Mouse (Mus musculus) left cerebral cortex, adult 9 months (tissue): ENCODE results near the gene Pam16.
"Not testable (repeated sequence)": the region's sequence is repeated elsewhere in the genome, so short reads cannot be mapped to it uniquely, and the experiment has no call there.

Source experiments
- DNase-seq, 2 experiments: peaks; one replicate each; pipeline ENCODE4 v3.0.0; 2022; ENCODE audit warnings: low spot score in 2 of 2

Gene Pam16

GRCm38 (mm10) chr16:4592909-4593875 is 31.6 kb downstream of the Pam16 start:
- peak in 1 of 2 experiments; percentile 63 for DNase-seq

GRCm38 (mm10) chr16:4590236-4590635 is 34.6 kb downstream of the Pam16 start:
- DNase-seq = no peak

DNA sequence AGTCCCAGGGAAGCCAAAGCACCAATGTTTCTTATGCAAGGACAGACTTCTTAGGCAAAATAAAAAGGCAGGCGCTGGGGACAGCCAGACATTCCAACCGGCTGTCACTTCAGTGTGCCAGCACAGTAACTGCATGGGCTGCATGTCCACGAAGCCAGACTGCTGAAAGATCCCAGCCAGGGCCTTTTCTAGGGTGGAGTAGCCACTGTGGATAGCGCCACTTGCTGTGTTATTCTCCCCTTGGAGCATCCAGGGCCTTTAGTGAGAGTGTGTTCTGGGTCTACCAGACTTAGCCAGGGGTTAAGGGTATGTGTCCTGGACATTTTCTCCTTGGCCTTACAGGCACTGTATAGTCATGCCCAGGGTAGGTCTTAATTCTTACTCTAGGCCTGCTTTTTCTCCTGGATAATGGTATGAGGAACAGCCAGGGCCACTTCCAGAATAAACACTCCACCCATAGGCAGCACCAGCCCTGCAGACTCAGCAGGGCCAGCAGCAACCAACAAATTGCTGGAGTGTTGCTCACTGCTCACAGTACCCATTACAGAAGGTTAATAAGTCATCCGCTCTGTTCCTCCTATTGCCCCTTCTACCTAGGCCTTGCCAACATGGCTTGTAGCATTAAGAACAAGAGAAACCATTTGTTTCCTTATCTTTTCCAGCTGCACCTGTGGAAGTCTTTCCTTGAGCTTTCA is 37.1 kb downstream of the Pam16 start:
- no peak for DNase-seq

DNA sequence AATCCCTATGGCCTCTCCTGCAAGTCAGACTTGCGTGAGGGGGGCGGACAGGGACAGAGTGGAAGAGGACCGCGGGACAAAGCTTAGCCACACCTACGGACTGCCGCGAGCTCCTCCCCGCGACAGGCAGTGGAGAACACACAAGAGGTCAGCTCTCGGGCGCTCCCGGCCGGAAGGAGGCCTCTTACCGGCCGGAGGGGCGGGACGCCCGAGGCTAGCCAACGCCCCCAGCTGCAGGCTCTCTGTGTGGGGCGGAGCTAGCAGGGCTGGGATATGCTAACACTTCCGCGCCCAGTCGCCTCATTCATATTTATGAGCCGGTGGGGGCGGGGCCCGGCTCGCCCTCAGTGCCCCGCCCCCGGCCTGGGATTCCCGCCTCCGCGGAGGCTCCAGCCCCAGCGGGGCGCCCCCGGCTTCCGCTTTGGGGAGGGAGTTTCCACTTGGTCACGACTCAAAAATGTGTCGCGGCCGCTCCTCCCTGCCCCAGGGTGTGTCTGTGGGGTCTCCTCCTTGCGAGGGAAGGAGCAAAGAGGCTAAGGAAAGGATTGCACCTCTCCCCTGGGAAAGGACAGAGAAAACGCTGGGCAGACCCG is 38.2 kb downstream of the Pam16 start:
- peak; percentile 81 to 89 for DNase-seq

DNA sequence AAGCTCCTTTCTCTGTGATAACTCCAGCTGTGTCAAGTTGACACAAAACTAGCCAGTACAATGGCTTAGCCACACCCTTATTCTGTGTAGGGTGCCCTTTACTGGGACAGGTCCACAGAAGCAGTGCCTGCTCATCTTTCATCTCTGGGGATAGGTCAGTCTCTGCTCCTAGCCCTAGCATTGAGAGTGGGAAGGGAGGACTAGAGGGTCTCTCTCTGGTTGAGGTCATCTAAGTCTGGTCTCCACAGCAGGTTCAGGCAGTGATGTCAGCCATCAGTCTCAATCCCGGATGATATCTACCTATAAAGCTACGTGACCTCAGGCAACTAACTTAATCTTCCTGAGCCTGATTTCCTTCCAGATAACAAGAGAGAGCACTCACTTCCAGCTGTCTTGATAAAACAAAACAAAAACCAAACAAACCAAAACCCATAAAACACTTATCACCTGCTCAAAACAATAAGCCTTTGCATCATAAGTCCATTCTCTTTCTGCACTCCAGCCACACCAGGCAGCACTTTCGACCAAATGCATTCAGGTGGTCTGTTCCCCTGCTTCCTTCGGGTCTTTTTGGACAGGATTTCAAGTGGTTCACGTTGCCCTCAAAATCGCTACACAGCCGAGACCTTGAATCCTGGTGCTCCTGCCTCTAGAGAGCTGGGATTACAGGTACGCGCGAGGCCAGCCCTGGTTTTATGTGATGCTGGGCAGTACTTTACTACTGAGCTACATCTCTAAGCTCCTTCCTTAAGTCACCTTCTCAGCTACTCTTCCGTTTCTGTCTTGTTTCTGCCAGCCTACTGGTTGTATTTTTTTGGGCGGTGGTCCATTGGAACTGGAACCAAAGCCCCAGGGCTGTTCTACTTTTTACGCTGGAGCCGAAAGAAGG is 38.9 kb downstream of the Pam16 start:
- no peak for DNase-seq

- DNase-seq = no peak
These were observed 40.4 kb downstream of the Pam16 start for GRCm38 (mm10) chr16:4584438-4584837.

DNA sequence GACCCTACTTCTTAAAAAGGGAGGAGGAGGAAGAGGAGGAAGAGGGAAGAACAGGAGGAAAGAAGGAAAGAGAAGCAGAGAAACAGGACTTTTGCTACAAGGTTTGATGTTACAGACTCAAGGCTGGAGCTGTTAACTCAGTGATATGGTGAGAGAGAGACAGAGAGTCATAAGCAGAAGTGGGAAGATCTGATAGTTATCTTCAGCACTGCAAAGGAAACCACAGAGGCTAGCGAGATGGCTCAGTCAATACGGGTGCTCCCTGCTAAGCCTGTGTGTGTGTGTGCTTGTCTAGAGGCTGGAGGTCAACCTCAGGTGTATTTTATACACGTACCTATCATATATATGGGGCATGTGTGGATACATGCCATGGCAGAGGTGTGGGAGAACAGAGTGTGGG is 41.0 kb downstream of the Pam16 start:
- no peak for DNase-seq

GRCm38 (mm10) chr16:4581179-4581578 is 43.6 kb downstream of the Pam16 start:
- DNase-seq = not testable (repeated sequence)

GRCm38 (mm10) chr16:4578630-4579029 is 46.2 kb downstream of the Pam16 start:
- no peak for DNase-seq

GRCm38 (mm10) chr16:4576873-4577272 is 47.9 kb downstream of the Pam16 start:
- DNase-seq = no peak

DNA sequence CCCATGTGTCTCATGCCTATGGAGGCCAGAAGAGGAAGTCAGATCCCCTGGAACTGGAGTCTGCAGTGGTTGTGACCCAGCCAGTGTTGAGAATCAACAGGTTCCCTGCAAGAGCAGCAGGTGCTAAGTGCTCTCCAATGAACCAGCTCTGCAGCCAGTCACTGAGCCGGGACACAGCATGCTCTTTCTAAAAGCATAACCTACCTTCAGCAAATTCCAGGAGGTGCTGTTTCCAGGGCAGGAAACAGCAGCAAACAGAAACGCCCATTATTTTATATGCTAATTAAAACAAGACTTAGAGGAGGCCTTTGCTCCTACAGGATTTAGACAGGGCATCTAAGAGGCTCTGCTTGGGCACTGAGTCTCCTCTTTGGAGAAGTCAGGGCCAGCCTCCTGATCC is 48.8 kb downstream of the Pam16 start:
- DNase-seq = no peak

DNA sequence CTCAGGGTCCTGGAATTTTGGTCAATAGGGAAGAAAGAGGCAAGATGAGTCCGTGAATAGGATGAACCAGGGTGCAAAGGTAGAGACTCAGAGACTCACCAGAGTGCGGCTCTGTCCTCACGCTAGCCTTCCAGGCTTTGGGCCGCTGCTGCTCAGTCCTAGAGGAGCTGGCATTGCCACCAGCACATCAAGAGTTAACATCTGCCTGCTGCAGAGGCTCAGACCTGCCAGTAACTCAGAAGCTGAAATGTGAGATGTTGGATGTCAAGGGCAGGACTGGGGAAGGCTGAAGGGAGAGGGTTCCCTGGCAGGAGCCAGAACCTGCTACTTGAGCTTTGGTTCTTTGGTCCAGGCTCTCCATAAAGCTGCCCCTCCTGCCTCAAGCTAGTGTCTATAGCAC is 54.1 kb downstream of the Pam16 start:
- DNase-seq = no peak

DNA sequence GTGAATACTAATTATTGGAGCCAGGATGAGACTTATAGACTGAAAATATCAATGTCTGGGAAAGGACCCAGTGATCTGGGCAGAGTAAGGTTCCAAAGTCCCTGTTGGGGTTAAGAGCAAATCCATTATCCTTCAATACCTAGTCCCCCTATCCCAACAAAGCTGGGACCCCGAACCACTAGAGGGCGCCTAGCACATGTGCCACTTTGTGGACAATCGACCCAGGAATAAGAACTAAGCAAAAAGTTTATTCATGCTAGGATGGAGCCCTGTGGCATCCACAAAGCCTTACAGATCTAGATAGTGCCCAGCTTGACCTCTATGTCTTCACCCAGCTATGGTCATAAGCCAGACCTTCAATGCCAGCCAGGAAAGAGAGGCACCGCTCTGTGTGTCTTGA is 56.9 kb downstream of the Pam16 start:
- peak in 1 of 2 experiments; percentile 75 for DNase-seq
